Mouse (Mus musculus): Measurements from ENCODE around the gene Isyna1.

Isyna1 gene

DNA sequence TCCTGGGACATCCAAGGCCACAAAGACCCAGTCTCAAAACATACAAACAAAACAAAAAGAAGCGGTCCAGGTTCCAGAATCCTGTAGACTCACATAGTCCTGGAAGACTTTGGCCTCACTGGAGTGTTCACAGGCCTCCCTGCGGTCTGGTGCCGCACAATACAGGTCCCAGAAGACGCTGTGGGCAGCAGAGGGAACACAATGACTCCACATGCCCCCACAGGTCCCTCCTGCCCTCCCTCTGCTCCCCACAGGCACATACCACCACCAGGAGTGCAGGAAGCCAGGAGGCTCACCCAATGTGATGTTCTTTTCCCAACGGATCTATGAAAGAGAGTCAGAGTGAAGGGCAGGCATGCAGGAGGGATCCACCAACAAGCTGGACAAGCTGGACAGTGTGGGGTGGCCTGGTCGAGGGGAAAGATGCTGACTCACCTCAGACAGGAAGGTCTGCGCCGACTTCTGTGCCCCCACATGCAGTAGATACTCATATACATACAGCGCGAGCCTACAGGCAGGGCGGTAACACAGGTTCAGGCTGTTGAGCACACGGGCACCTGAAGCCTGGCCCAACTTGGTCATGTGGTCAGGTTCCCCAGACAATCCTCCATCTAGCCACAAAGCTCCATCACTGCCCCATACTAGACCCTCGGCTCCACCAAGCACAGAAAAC lies 8.1 kb downstream of the Isyna1 start:
- DNase-seq (ENCODE audit: low spot score in 2 of 2) = no peak

DNA sequence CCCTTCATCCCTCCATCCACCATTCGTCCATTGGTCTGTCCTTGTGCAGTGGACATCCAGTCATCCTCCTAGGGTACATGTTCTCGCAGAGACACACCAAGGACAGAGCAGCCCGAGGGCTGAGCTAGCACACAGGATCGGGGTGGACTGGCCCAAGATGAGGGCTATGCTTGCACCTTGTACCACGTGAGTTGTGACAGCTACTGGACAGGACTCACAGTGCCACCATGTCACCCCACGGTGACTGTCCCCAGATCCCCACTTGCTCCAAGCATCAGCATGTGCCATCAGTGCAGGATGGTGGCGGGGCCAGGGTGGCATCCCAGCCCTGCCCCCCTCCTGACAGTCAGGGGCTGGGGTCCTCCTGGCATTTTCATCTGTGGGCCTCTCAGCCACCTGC lies 10.4 kb downstream of the Isyna1 start:
- no peak for DNase-seq (ENCODE audit: low spot score in 2 of 2)

DNA sequence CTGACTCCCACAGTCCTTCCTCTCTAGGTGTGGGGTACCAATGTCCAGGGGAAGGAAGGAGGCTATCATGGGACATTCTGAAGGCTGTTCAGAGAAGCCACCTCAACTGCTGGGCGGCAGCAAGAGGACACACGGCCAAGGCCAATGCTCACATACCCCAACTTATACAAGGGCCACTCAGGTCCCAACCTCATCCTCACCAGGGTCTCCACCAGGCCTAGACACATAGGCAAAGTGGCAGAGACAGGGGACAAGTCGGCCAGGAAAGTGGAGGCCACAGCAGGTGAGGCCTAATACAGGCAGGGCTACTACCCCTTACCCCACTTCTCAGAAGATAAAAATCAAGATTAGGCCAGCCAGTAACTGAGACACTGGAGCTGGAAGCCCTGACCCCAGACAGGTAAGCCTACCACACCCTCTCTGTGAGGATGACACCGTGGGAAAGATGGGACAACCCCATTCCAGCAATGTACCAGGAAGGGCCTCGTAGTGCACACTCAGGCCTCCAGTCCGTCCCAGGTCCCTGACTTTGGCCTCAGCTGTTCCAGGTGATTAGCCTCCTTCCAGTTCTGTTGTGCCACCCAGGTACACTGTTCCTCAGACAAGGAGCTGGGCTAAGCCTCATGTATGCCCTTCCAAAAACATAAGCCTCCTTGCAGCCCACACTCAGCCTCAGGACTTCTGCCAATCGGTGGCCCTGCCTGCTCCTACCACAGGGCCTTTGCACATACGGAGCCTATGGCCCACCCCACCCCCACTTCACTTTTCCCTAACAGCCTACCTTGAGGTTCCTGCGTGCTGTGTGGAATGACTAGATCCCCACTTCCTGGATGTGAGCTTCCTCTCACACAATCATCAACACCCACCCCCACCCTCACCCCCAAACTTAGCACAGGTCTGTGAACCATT lies 12.0 kb downstream of the Isyna1 start:
- no peak for DNase-seq (ENCODE audit: low spot score in 2 of 2)

DNA sequence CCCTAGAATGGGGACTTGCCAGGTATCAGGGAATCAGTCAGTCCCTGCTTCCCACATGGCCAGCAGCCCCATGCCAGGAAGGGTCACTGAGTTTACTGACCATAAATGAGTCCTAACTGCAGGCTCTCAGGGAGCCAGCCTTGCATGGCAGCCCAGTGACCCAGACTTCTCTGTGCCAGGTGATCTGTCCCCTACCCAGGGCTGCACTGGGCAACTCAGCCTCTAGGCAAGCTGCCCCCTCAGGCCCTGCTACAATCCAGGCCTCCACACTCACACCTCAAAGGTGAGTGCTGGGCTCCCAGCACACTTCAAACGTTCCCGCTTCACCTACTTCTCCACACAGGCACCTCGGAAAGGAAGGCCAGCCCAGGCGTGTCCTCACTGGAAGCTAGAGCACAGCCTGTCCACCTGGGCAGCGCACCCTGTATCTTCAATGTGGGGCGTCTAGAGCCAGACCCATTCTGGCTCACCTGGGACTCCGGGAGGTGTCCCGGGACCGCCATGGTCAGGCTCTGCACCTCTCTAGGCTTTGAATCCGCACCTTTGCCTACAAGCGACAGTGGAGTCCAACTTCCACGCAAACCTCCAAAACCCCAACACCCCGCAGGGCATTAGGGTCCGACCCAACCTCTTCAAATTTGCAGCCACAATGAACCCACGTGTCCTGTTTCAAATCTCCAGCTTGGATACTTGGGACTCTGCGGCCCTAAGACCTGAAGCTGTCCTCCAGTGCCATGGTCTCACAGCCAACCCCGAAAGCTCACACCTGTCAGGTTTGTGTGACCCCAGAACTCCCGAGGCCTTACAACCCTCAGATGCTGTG lies 12.8 kb downstream of the Isyna1 start:
- peak in 1 of 2 experiments; percentile 9 for DNase-seq (ENCODE audit: low spot score in 2 of 2)

GRCm38 (mm10) chr8:70607603-70607897 lies 13.4 kb downstream of the Isyna1 start:
- no peak for DNase-seq (ENCODE audit: low spot score in 2 of 2)

- DNase-seq (ENCODE audit: low spot score in 2 of 2) = peak in 1 of 2 experiments; percentile 45
Measured at GRCm38 (mm10) chr8:70607898-70608748, 13.9 kb downstream of the Isyna1 start.

- no peak for DNase-seq (ENCODE audit: low spot score in 2 of 2)
Measured at GRCm38 (mm10) chr8:70608749-70609367, 14.7 kb downstream of the Isyna1 start, which contains the start of gene Ssbp4. Ssbp4 (minus strand) TSS chr8:70608872.

DNA sequence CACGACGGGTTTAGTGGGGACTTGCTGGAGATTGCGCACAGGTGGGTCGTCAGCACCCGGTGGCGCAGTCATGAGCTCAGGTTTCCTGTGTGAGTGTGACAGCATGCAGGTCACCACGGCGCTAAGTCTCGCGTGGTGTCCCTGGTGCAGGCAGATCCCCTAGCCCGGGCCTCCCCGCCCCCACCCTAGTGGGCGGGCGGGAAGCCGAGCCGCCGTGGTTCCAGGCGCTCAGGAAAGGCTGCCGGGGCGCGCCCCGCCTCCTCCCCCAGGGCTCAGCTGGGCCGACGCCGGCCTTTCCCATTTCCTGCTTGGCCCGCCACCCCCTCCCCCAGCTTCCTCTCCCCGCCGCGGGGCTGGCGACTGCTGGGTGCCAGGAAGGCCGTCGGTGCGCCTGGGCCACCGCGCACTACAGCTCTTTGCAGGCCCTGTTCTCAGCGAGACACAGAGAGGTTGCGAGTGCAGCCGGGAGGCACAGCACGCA lies 15.2 kb downstream of the Isyna1 start:
- DNase-seq (ENCODE audit: low spot score in 2 of 2) = peak; percentile 79

DNA sequence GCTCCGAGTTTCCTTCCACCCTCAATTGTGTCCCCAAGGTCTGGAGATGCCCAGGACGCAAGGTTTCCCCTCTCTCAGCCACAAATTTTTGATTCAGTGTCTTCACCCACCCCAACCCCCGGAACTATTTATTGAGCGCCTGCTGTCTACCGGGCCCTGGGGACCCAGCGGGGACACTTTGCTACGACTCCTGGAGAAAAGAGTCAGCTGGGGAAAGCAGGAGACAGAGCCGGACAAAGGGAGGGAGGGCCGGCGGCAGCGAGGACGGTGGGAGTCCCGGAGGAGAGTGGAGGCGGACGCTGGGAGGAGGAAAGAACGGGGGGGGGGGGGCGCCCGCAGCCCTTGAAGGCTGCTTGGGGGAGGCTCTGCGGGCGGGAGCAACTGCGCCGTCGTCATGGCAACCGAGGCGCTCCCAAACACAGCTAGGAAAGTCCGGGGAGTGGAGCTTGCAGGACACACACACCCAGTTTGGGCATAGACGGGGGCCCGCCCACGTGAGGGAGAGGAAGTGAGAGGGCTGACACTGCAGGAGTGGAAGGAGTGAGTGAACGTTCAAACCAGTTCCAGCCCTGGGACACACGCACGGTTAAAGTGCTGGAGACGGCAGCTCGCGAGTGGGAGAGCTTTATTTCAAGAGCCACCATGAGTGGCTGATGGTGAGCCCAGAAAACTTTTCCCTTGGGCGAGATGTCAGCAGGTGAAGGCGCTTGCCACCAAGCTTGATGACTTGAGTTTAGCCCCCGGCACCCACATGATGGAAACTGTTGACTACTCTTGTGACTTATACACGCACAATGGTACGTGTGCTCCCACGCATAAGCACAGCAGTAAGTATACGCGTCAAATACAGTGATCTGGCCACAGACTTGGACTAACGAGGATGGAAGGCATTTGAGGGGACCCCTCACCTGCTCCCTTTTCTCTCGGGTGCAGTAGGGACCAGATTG lies 15.9 kb downstream of the Isyna1 start:
- DNase-seq (ENCODE audit: low spot score in 2 of 2) = peak; percentile 76 to 78

- DNase-seq (ENCODE audit: low spot score in 2 of 2) = peak; percentile 83 to 94
Measured at GRCm38 (mm10) chr8:70610796-70611771, 16.9 kb downstream of the Isyna1 start.

DNA sequence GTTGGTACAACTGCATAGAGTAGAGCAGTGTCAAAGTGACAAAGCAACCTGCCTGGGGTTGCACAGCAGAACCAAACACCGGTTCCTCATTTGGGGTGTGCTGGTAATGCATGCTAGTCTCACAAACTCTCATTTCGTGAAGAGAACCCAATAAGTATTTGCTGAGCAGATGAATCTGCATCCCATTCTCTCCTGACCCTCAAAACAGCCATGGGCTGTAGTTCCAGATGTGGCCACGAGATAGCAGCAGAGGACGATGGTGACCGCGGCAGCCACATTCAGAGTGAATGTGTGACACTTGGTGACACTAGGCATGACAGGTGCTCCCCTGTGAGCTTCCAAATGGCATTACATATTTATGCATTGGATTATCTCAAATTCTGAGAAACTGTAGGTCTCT lies 17.7 kb downstream of the Isyna1 start:
- DNase-seq (ENCODE audit: low spot score in 2 of 2) = peak; percentile 84 to 93

- DNase-seq (ENCODE audit: low spot score in 2 of 2) = no peak
Measured at GRCm38 (mm10) chr8:70613763-70614162, 19.6 kb downstream of the Isyna1 start.

GRCm38 (mm10) chr8:70614469-70614868 lies 20.3 kb downstream of the Isyna1 start:
- no peak for DNase-seq (ENCODE audit: low spot score in 2 of 2)

GRCm38 (mm10) chr8:70615281-70615680 lies 21.1 kb downstream of the Isyna1 start:
- no peak for DNase-seq (ENCODE audit: low spot score in 2 of 2)

DNA sequence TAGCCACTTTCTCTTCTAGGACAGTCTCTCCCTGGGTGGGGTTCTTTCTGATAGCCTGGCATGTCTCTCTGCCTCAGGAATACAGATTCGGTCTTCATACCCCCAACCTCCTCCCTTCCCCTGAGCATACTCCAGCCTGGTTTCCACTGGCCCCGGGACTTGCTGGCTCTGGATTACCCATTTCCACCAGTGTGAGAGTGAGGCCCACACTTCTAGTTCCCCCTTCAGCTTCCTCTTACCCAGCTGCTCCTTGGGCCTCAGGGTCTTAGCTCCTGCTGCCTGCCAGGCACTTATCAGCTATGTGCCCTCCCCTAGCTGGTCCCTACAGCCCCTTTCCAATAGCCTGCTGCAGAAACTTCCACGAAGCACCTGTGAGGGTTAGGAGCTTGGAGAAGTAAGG lies 21.7 kb downstream of the Isyna1 start, which contains the start of gene Lrrc25:
Gene Lrrc25 (plus strand): TSS at position 262 of the 400 bp plus-strand sequence.
- DNase-seq (ENCODE audit: low spot score in 2 of 2) = no peak

GRCm38 (mm10) chr8:70616645-70617044 lies 22.5 kb downstream of the Isyna1 start:
- no peak for DNase-seq (ENCODE audit: low spot score in 2 of 2)

- no peak for DNase-seq (ENCODE audit: low spot score in 2 of 2)
Measured at GRCm38 (mm10) chr8:70617985-70618384, 23.8 kb downstream of the Isyna1 start.

DNA sequence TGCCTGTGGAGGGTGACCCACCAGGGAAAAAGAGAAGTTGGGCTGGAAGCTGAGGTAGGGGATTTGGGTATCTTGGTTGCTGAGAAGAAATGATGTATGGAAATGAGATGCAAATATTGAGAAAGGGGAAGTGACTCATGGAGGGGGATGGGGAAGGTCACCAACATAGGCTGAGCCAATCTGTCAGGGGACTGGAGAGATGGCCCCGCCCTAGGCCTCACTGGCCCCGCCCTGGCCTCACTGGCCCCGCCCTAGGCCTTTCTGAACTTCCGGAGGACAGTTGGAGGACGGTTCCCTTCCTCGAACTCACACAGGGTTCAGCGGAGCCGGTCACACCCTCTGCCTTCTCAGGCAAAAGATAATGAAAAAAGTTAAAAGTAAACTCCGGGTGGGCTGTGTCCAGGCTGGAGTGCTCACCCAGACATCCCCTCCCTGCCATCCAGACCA lies 24.7 kb downstream of the Isyna1 start:
- no peak for DNase-seq (ENCODE audit: low spot score in 2 of 2)
